Mouse (Mus musculus) ES-Bruce4 (cell line): Measurements from ENCODE around the gene Pklr. TPM values are rescaled to one million over a fixed set of nuclear protein-coding genes. Genes with fewer than 3 reads are reported as not detected.

Experiments used
- H3K27ac ChIP-seq: 2 replicates; pipeline ENCODE4 v1.5.1; 2012; ENCODE audit warnings: low read length, inconsistent platforms; ENCODE audit not compliant: insufficient read depth
- H3K27me3 ChIP-seq: 2 replicates; pipeline ENCODE4 v1.6.1; 2012; ENCODE audit warnings: mild to moderate bottlenecking, low read length, inconsistent platforms; ENCODE audit not compliant: control insufficient read depth, poor library complexity, insufficient read depth, severe bottlenecking
- H3K36me3 ChIP-seq: 2 replicates; pipeline ENCODE4 v1.6.1; 2012; ENCODE audit warnings: inconsistent platforms, mild to moderate bottlenecking, low read length, moderate library complexity; ENCODE audit not compliant: control insufficient read depth, poor library complexity, insufficient read depth, severe bottlenecking
- H3K4me1 ChIP-seq: one replicate; pipeline ENCODE4 v1.8.1; 2011; ENCODE audit warnings: low read length; ENCODE audit not compliant: control insufficient read depth, insufficient read depth
- H3K4me3 ChIP-seq: 2 replicates; pipeline ENCODE4 v1.5.1; 2011; ENCODE audit warnings: low read depth, mild to moderate bottlenecking, low read length
- H3K9ac ChIP-seq: 2 replicates; pipeline ENCODE4 v1.6.1; 2012; ENCODE audit warnings: low read depth, mild to moderate bottlenecking, inconsistent platforms; ENCODE audit not compliant: poor library complexity, severe bottlenecking
- H3K9me3 ChIP-seq: replicated peaks from 2 replicates; pipeline ENCODE4 v1.6.1; 2012; ENCODE audit warnings: mild to moderate bottlenecking, low read length, inconsistent platforms; ENCODE audit not compliant: control insufficient read depth, poor library complexity, insufficient read depth, severe bottlenecking
- CTCF ChIP-seq: IDR thresholded peaks from one replicate; pipeline ENCODE4 v1.8.1; 2011; ENCODE audit warnings: low read depth, low read length
- EP300 ChIP-seq: IDR thresholded peaks from 2 replicates; pipeline ENCODE4 v1.6.1; 2011; ENCODE audit warnings: low read depth, low read length; ENCODE audit not compliant: insufficient read depth
- POLR2A ChIP-seq: IDR thresholded peaks from one replicate; pipeline ENCODE4 v1.8.1; 2011; ENCODE audit warnings: low read length; ENCODE audit not compliant: insufficient read depth
- polyA plus RNA-seq: library from polyadenylated mRNA; stranded (reverse); fragments of >200 nt; gene quantifications from 2 replicates; pipeline ENCODE4 v1.2.4, GENCODE M21; 2011; ENCODE audit warnings: low read depth; ENCODE audit not compliant: missing spikeins, insufficient read depth, insufficient read length

The Pklr gene
- polyA plus RNA-seq, 1 experiment: 0.21 TPM

GRCm38 (mm10) chr3:89190436-89190835, 54.5 kb downstream of the Pklr start:
- Histone ChIP-seq H3K36me3 (no peaks in the 10 kb centered on the region), H3K9me3 (no peaks in the 10 kb centered on the region), H3K27ac (no peak overlapping the region), H3K9ac (no peak overlapping the region), H3K4me3 (no peak overlapping the region), H3K4me1 (no peaks in the 10 kb centered on the region), H3K27me3 (no peaks in the 10 kb centered on the region)
- TF ChIP-seq POLR2A (no peak), EP300 (no peak), CTCF (no peak)

GRCm38 (mm10) chr3:89193351-89193750, 57.4 kb downstream of the Pklr start:
- no peak for TF ChIP-seq POLR2A
- TF ChIP-seq EP300: no peak
- Histone ChIP-seq H3K27me3 (no peaks in the 10 kb centered on the region; the same call in 1 of the 2 replicates), H3K4me3 (no peak overlapping the region)

GRCm38 (mm10) chr3:89193853-89194252, 57.9 kb downstream of the Pklr start:
- no peak for TF ChIP-seq CTCF
- Histone ChIP-seq H3K4me3 (no peak overlapping the region), H3K4me1 (no peaks in the 10 kb centered on the region), H3K27ac (no peak overlapping the region), H3K9me3 (no peaks in the 10 kb centered on the region), H3K9ac (no peak overlapping the region), H3K36me3 (no peaks in the 10 kb centered on the region), H3K27me3 (no peaks in the 10 kb centered on the region; the same call in 1 of the 2 replicates)

More at GRCm38 (mm10) chr3:89193351-89193750, 57.4 kb downstream of the Pklr start:
- Histone ChIP-seq H3K4me1 (no peaks in the 10 kb centered on the region), H3K9ac (no peak overlapping the region), H3K36me3 (no peaks in the 10 kb centered on the region), H3K27ac (no peak overlapping the region), H3K9me3 (no peaks in the 10 kb centered on the region)

Other genes with a start within 250 kb of the Pklr start
- gene Msto1, start 222.1 kb upstream of the Pklr start, polyA plus RNA-seq: 46.4 and 50.8 TPM in 2 replicates
- 20.8 and 22.4 TPM in 2 replicates for gene Ash1l, start 185.5 kb upstream of the Pklr start, polyA plus RNA-seq
- gene Dap3, start 185.0 kb upstream of the Pklr start, polyA plus RNA-seq: 175 and 180 TPM in 2 replicates
- gene Rusc1, start 42.8 kb upstream of the Pklr start, polyA plus RNA-seq: 10.7 and 13.6 TPM in 2 replicates
- not detected in 2 replicates for gene Gm43738, start 35.0 kb upstream of the Pklr start, polyA plus RNA-seq
- gene Fdps, start 34.2 kb upstream of the Pklr start, polyA plus RNA-seq: 260 and 266 TPM in 2 replicates
- gene Hcn3, start 24.1 kb downstream of the Pklr start, polyA plus RNA-seq: 2.2 and 4.7 TPM in 2 replicates
- gene Clk2, start 28.7 kb downstream of the Pklr start, polyA plus RNA-seq: 79.4 and 82.9 TPM in 2 replicates
- gene Scamp3, start 41.3 kb downstream of the Pklr start, polyA plus RNA-seq: 74.8 and 75.7 TPM in 2 replicates
- 21.7 and 25.7 TPM in 2 replicates for gene Fam189b, start 47.0 kb downstream of the Pklr start, polyA plus RNA-seq
- gene Gba, start 66.8 kb downstream of the Pklr start, polyA plus RNA-seq: 31.5 and 32.6 TPM in 2 replicates
- 8.1 and 10.4 TPM in 2 replicates for gene Thbs3, start 79.0 kb downstream of the Pklr start, polyA plus RNA-seq
- gene Mtx1, start 90.9 kb downstream of the Pklr start, polyA plus RNA-seq: 136 and 143 TPM in 2 replicates
- 1.5 and 1.6 TPM in 2 replicates for gene Muc1, start 92.9 kb downstream of the Pklr start, polyA plus RNA-seq
- 163 and 164 TPM in 2 replicates for gene Krtcap2, start 109.8 kb downstream of the Pklr start, polyA plus RNA-seq
- gene Trim46, start 110.2 kb downstream of the Pklr start, polyA plus RNA-seq: 5.7 and 7.1 TPM in 2 replicates
- 36.7 and 59.9 TPM in 2 replicates for gene Dpm3, start 123.2 kb downstream of the Pklr start, polyA plus RNA-seq
- 34.5 and 35.7 TPM in 2 replicates for gene Slc50a1, start 134.4 kb downstream of the Pklr start, polyA plus RNA-seq
- gene Efna1, start 145.0 kb downstream of the Pklr start, polyA plus RNA-seq: 8.3 and 11.0 TPM in 2 replicates
- gene Efna3, start 186.8 kb downstream of the Pklr start, polyA plus RNA-seq: 17.2 and 18.9 TPM in 2 replicates
- 14.6 and 16.7 TPM in 2 replicates for gene Efna4, start 201.9 kb downstream of the Pklr start, polyA plus RNA-seq
- 25.2 TPM in 2 replicates for gene Adam15, start 213.9 kb downstream of the Pklr start, polyA plus RNA-seq
- gene Dcst2, start 225.8 kb downstream of the Pklr start, polyA plus RNA-seq: 0.25 and 0.29 TPM in 2 replicates
- not detected in 2 replicates for gene Dcst1, start 229.1 kb downstream of the Pklr start, polyA plus RNA-seq